Mouse (Mus musculus) retina, adult 2 months (tissue): ENCODE measurements around the gene Gng8.

Experiments
- DNase-seq: peaks from one replicate; pipeline ENCODE4 v3.0.0-alpha.2; 2012; ENCODE audit warnings: low read depth, low spot score

Gene Gng8

DNA sequence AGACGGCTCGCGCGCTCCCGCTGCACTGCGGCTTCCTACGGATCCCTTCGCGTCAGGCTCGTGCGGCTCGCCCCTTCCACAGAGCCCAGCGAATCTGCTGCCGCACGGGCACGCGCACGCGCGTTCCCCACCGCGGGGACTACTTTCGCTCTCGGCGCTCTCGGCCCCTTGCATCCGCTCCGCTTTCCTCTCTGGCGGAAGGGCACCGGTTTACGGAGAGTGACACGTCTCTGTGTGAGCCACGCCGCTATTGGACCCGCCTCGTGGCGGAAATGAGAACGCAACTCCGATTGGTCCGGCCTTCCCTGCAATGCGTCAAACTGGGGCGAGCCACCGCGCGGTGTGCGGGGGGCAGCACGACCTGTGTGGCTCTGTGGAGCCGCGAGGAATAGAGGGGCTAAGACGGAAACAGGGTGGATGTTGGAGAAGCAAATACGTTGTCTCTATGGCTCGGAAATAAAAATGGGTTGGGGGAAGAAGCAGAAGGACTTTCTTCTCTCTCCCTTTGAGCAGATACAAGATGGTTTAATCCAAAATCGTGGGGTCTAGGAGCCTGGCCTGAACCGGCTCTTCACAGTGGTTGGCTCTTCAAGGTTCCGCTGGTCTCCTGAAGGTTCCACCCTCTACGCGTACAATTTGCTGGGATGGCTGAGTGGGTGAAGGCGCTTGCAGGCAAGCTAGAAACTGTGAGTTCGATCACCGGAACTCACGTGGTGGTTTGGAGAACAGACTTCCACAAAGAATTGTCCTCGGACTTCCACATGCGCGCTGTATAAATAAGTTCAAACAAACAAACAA lies 32.6 kb downstream of the Gng8 start, which contains the start of gene Calm3:
TSS of gene Calm3 (minus strand) at position 78 of the 798 bp plus-strand sequence.
- DNase-seq, result peak; percentile 100

DNA sequence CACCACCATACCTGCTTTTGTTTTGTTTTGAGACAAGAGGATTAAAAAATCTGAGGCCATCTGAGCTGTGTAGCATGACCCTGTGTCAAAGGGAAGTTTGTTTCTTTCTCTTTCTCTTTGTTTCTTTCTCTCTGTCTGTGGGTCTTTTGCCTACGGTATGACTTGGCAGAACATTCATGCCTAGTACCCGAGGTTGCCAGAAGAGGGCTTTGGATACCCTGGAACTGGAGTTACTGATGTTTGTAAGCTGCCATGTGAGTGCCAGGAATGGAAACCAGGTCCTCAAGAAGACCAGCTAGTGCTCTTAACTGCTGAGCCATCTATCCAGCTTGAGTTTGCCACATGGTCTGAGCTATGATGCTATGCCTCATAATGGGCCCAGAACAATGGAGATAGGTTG lies 36.8 kb downstream of the Gng8 start:
- DNase-seq, result no peak

DNA sequence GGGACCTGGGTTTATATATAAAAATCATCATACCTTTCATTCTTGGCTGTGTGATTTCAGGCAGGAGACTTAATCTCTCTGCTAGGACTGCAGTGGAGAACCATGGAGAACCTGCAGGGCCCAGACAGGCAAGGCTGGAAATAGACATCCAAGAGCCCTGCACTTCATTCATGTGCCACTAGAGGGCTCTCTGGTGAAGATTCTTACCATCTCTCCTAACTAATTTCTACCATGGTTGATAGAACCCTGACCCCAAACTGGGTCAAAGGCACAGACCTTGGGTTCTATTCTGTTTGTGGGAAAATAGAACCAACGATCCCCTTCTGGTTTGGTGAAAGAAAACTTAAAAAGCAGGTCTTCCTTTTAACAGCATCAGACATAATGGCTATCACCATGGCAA lies 39.3 kb downstream of the Gng8 start:
- no peak for DNase-seq

DNA sequence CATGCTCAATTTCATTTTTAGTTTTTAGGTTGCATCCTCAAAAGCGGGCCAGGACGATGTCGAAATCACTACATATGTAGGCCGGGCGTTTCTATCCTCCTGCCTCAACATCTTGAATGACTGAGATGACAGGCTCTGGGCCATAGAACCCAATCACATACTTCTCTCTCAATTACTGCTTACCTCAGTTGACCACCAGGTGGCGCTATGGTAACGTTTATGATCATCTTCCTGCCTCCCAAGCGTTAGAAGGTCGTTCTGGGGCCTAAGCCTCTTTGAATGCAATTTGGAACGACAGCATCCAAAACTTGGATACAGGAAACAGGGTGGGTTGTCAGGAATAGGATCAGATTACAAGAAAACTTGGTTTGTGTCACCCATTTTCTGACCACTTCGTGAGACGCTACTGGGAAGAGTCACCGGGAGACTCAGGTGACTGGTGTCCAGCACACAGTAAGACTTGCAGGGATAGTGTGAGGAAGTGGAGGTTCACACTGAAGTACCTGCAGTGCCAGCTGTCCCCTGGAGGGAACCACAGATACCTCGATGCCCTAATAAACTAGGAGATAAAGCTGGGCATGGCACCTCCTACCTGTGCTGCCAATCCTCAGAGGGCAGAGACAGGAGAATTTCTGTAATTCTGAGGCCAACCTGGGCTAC lies 40.5 kb downstream of the Gng8 start:
- DNase-seq, result peak; percentile 81

DNA sequence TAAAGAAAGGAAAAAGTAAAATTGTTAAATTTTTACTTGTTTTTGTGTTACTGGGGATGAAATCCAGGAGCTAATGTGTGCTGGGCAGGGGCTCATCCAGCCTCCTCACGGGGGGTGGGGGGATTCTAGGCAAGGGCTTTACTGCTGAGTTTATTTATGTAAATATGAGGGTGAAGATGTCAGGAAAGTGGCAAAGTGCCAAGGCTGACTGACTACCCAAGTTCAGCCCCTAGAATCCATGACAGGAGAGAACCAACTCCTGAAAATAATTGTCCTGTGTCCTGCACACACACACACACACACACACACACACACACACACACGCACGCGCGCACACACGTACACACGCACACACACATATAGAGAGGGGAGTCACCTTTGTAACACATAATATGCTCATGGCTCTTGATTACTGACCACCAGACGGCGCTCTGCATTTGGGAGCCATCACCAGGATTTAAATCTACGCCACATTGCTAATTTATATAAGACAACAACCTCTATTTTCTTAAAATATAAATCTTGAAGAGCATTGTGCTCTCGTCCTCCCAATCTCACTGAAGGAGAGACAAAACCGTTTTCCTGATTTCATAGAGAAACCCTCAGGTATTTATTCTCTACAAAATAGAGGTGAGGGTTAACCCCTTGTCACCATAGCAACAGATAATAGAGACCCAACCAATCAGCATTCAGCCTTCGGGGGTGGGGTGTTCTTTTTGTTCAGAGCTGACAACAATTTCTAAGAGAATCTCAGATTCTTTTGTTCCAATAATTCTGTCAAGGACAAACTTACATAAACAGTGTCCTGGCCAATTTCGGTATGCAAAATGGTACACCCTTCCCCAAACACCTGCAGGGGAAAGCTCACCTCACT lies 41.4 kb downstream of the Gng8 start:
- DNase-seq, result no peak

DNA sequence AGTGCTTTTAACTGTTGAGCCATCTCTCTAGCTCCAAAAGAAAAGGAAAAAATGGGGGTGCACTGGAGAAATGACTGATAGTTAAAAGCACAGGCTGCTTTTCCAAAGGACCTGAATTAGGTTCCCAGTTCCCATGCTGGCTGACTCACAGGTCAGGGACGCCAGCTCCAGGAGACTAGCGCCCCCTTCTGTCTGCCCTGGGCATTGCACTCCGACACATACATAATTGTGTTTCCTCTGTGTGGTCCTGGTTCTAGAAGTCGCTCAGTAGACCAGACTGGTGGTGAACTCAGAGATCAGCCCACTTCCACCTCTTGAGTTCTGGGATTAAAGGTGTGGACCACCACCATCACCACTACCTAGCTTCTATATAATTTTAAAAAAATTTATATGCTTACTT lies 45.7 kb downstream of the Gng8 start:
- no peak for DNase-seq

DNA sequence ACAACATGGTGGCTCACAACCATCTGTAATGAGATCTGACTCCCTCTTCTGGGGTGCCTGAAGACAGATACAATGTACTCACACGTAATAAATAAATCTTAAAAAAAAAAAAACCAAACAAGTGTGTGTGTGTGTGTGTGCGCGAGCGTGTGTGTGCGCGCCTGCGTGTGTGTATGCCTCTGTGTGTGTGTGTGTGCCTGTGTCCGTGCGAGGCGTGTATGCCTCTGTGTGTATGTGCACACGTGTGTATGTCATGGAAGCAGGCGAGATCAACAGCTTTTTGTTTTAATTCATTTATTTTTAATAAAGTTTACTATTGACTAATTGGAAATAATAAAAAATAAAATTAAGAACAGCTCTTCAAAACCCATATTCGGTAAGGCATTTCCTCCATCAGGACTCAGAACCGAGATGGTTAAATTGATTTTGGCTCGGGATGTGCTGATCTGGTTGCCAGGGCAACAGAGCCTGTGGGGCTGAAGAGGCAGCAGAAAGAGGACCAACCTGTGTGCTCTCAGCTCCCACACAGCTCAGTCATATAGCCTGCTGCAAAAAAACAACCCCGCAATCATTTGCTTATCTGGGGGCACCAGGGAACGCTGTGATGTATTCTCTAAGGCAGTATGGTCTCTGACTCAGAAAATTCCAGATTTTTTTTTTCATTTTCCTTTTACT lies 46.7 kb downstream of the Gng8 start:
- DNase-seq, result no peak

DNA sequence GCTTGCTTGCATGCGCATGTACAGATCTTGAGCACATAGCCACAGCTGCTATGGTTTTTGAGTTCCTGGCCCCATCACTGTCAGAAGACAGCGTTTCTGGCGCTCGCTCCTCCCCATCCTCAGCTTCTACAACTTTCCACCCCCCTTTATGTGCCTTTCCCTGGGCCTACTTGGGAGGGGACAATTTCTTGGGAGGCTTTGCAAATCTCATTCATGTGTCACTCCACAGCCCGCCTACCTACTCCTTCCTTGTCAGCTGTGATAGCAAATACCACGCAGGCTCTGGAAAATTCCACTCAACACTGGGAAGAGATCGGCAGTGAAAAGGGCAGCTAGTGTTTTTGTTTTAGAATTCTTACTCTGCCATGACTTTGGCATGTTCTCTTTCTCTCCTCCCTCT lies 48.7 kb downstream of the Gng8 start:
- DNase-seq, result no peak

DNA sequence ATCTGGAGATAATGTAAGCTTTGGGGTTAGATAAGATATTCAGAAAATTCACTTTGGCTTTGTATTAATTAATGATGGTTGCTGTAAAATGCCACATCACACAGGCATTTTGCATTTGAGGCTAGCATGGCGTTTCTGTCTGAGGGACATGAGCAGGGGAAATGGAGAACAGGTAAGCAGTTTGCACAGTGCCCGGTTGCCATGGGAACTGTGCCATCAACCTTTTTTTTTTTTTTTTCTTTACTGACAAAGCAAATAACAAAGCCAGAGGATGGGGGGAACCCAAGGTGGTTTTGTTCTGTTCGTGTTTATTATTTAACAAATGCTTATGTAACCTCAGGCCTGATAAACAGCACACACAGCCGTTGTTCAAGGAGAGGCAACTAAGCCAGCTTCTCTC lies 51.3 kb downstream of the Gng8 start:
- no peak for DNase-seq

DNA sequence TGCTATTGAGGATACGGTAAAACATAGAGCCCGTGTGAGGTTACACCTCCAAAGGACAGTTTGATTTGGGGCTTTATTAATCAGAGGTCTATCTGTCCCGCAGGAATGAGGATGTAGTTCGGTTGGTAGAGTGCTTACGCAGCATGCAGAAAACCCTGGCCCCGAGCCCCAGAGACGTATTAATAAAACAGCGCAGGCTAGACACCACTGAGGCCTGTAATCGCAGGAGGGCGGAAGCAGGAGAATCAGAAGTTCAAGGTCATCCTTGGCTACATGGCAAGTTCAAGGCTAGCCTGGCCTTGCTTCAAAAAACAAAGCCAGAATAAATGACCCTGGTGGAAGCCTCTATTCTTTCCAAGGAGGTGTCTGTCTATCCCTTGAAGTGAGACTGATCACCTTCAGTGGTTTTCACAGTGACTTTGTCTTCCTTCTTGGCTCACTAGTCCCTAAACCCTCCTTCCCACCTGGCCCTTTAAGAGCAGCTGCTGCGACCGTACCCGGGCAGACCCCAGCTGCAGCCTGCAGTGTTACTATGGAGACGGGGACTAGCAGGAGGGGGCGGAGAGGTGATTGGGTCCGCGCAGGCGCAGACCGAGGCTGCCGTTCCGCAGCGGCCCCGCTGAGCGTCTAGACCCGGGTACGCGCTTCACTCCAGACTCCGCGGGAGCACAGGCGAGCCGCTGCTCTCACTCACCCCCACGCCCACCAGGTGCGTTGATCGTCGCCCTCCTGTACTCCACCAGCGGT lies 52.6 kb downstream of the Gng8 start, which contains the start of gene Pnmal2:
TSS of gene Pnmal2 (plus strand) at position 622 of the 747 bp plus-strand sequence.
- DNase-seq, result no peak

DNA sequence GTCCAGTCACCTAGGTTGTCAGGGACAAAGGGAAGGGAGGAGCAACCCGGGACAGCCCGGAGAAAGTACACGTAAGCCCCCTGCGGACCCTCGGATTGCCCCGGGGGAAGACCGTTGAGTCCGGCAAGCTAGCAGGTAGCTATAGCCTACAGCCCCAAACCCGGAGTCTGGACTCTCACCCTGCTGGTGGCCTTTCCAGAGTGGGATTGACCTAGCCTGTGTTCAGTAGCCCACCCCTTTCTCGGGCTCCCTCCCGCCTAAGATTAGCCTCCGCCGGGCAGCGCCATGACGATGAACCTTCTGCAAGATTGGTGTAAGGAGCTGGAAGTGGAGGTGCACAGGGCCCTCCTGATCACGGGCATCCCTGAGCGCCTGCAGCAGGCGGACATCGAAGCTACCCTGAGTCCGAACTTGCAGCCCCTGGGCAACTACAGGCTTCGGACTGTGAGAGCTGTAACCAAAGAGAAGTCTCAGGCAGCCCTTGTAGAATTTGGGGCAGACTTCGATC lies 53.3 kb downstream of the Gng8 start:
- no peak for DNase-seq
